Mouse (Mus musculus) heart, embryonic 11.5 days (tissue): ENCODE measurements at regions not wholly inside any gene's neighbourhood (a gene's known extent, or its start where the extent isn't known, plus 50 kb on each side); places are given as distances from the start of the nearest gene placed in this dataset.

Experiments
- ATAC-seq: fragments of 200-750 bp; cut with Nextera tagmentation; replicated peaks from 2 replicates; pipeline ENCODE4 v1.8.0; 2017; ENCODE audit warnings: moderate library complexity; ENCODE audit not compliant: insufficient number of reproducible peaks, low FRiP score, low TSS enrichment
- H3K27ac ChIP-seq: fragments of 300-500 bp; sonication (generic); 2 replicates; pipeline ENCODE4 v1.5.1; 2014; ENCODE audit warnings: mild to moderate bottlenecking, low read depth, low read length
- H3K27me3 ChIP-seq: fragments of 300-500 bp; sonication (generic); 2 replicates; pipeline ENCODE4 v1.6.1; 2014; ENCODE audit warnings: mild to moderate bottlenecking, low read length, mixed read lengths; ENCODE audit not compliant: control insufficient read depth, insufficient read depth
- H3K36me3 ChIP-seq: fragments of 300-500 bp; sonication (generic); 2 replicates; pipeline ENCODE4 v1.6.1; 2014; ENCODE audit warnings: mild to moderate bottlenecking, low read length, moderate library complexity, mixed read lengths; ENCODE audit not compliant: control insufficient read depth, insufficient read depth
- H3K4me1 ChIP-seq: fragments of 300-500 bp; sonication (generic); 2 replicates; pipeline ENCODE4 v1.6.1; 2014; ENCODE audit warnings: low read length; ENCODE audit not compliant: control insufficient read depth, insufficient read depth
- H3K4me2 ChIP-seq: fragments of 300-500 bp; sonication (generic); 2 replicates; pipeline ENCODE4 v1.6.1; 2014; ENCODE audit warnings: mild to moderate bottlenecking, moderate library complexity
- H3K4me3 ChIP-seq: fragments of 300-500 bp; sonication (generic); 2 replicates; pipeline ENCODE4 v1.5.1; 2014; ENCODE audit warnings: low read depth, low read length
- H3K9ac ChIP-seq: fragments of 300-500 bp; sonication (generic); 2 replicates; pipeline ENCODE4 v1.6.1; 2014; ENCODE audit warnings: mild to moderate bottlenecking, low read depth, low read length, moderate library complexity
- H3K9me3 ChIP-seq: fragments of 300-500 bp; sonication (generic); replicated peaks from 2 replicates; pipeline ENCODE4 v1.6.1; 2016; ENCODE audit warnings: low read length; ENCODE audit not compliant: control insufficient read depth
- WGBS: fragments of 180-500 bp; shearing (Covaris S2); extraction: QIAGEN DNeasy Blood & Tissue Kit; methylation state at CpG from one replicate; pipeline ENCODE4 v1.1.7; 2014; ENCODE audit not compliant: insufficient replicate concordance; 5-methylcytosine and 5-hydroxymethylcytosine counted together

DNA sequence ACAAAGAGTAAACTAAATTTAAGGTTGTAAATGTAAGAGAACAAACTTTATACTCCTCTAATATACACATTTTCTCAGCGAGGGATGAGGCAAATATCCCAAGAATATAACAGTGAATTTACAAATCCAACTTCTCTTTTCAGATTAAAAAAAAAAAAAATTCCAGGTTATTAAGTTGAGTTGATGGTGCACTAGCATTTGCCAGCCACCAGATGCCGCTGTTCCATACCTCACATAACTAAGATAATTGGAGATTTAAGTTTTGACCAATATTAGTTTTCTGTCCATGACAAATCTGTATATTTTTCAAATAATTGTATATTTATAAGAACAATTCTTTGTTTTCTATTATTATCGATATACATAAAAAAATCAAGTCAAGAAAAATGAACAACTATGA, 319.9 kb upstream of the Kcnh7 start:
- H3K4me1 ChIP-seq, result no peaks in the 10 kb centered on the region
- 7% methylated on average over 3 of the region's 3 CpGs for WGBS

DNA sequence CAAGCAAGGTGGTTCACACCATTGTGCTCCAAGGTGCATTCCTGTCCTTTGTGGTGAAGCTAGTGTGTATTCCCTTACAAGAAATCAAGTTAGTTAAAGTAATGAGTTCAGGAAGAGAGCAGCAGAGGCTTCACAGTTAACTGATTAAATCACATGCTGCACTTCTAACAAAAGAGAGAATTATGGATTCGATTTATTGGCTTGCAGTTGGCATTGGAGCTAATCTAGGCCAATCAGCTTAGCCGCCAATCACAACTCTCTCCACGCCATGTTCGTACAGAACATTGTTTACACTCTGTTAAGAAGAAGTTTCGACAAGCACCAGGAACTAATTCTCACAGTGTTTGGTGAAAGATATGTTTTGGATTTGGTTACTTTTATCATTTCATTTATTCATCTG, 292.3 kb upstream of the Kcnh7 start:
- no peaks in the 10 kb centered on the region for H3K36me3 ChIP-seq
- H3K27ac ChIP-seq, result no peak overlapping the region
- WGBS, result 63% methylated on average over 5 of the region's 5 CpGs
- H3K4me2 ChIP-seq, result no peak overlapping the region
- H3K9ac ChIP-seq, result no peak overlapping the region
- no peak overlapping the region for H3K4me3 ChIP-seq
- ATAC-seq, result no peak
- no peaks in the 10 kb centered on the region for H3K9me3 ChIP-seq
- H3K4me1 ChIP-seq, result no peaks in the 10 kb centered on the region
- H3K27me3 ChIP-seq, result no peaks in the 10 kb centered on the region

More for the DNA sequence above, 319.9 kb upstream of the Kcnh7 start:
- Histone ChIP-seq H3K9ac (no peak overlapping the region), H3K4me3 (no peak overlapping the region), H3K27ac (no peak overlapping the region), H3K4me2 (no peak overlapping the region), H3K27me3 (no peaks in the 10 kb centered on the region), H3K9me3 (no peaks in the 10 kb centered on the region), H3K36me3 (no peaks in the 10 kb centered on the region)
- ATAC-seq, result no peak

DNA sequence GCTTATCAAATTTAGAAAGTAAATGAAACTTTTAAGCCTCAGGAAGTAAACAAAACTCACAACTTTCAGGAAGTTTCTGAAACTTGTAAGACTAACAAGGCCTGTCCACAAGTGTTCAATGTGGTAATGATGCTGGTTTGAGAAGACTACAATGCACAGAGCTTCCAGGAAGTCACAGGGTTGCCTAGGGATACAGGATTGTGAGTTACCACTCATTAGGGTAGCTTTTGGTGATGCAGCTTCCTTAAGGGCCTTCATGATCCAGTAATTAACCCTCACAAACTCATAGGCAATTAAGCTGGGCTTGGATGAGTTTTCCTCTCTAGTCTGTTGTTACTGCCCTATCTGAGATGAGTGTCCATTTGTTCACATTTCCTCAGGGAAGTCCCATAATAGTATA, 291.2 kb upstream of the Kcnh7 start:
- Histone ChIP-seq H3K4me1 (no peaks in the 10 kb centered on the region), H3K27ac (no peak overlapping the region), H3K9me3 (no peaks in the 10 kb centered on the region), H3K27me3 (no peaks in the 10 kb centered on the region), H3K4me2 (no peak overlapping the region), H3K36me3 (no peaks in the 10 kb centered on the region), H3K9ac (no peak overlapping the region), H3K4me3 (no peak overlapping the region)
- ATAC-seq, result no peak

DNA sequence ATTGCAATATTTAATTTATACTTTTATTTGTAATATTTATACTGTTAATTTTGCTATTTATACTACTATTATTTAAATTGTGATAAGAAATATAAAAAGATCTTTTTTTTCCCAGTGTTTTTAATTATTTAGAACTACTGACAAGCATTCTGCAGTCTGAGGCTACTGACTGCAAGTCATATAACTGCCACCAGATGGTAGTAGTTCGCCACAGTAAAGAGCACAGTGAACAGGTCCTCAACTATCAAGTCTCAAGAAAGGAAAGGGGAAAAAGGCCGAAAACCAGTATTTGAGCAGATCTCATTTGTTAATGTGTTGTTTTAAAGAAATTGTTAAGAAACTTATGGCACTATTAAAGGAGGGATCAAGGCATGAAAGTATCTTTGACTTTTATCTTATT, 289.6 kb upstream of the Kcnh7 start:
- no peak overlapping the region for H3K4me3 ChIP-seq
- H3K9ac ChIP-seq, result no peak overlapping the region
- no peaks in the 10 kb centered on the region for H3K4me1 ChIP-seq
- WGBS, result 23% methylated on average over 2 of the region's 2 CpGs
- H3K4me2 ChIP-seq, result no peak overlapping the region
- H3K36me3 ChIP-seq, result no peaks in the 10 kb centered on the region
- no peaks in the 10 kb centered on the region for H3K9me3 ChIP-seq
- H3K27ac ChIP-seq, result no peak overlapping the region
- no peaks in the 10 kb centered on the region for H3K27me3 ChIP-seq
- ATAC-seq, result no peak

DNA sequence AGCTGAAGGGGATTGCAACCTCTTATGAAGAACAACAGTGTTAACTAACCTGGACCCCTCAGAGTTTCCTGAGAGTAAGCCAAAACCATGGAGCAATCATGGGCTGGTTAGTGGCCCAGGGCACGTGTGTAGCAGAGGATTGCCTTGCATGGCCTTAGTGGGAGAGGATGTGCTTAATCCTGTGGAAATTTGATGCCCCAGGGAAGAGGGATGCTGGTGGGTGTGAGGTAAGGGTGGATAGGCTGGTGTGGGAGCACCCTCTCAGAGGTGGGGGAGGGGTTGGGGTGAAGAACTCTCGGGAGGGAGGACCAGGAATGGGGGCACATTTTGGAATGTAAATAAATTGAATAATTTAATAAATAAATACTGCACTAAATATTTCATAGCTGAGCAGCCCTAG, 288.2 kb upstream of the Kcnh7 start:
- no peaks in the 10 kb centered on the region for H3K9me3 ChIP-seq
- no peak overlapping the region for H3K9ac ChIP-seq
- no peaks in the 10 kb centered on the region for H3K36me3 ChIP-seq
- no peaks in the 10 kb centered on the region for H3K4me1 ChIP-seq
- 58% methylated on average over 2 of the region's 2 CpGs for WGBS
- H3K27ac ChIP-seq, result no peak overlapping the region
- no peak overlapping the region for H3K4me2 ChIP-seq
- no peak overlapping the region for H3K4me3 ChIP-seq
- ATAC-seq, result no peak
- no peaks in the 10 kb centered on the region for H3K27me3 ChIP-seq

DNA sequence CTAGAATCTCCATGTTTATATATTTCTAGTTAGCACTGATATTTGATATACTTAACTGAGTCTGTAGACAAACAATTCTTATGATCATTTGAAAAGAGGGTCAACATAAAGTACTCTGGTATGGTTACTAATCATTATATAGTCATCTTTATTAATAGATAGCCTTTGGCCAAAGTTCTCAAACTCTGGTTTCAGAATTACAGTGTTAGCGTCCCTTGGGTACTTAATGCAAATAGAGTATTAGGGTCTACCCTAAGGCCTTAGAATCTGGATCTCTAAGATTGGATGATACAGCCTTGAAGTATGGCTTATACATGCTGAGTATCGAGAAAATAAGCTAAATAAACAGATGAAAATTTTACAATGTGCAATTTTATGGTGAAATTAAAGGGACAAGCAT, 275.0 kb upstream of the Kcnh7 start:
- WGBS, result 81% methylated on average over 2 of the region's 2 CpGs
- H3K4me2 ChIP-seq, result no peak overlapping the region
- no peak overlapping the region for H3K4me3 ChIP-seq
- no peak for ATAC-seq
- H3K36me3 ChIP-seq, result no peaks in the 10 kb centered on the region
- H3K27me3 ChIP-seq, result no peaks in the 10 kb centered on the region
- H3K27ac ChIP-seq, result no peak overlapping the region
- no peaks in the 10 kb centered on the region for H3K9me3 ChIP-seq
- peaks cover 5% of the 10 kb centered on the region; the same call in 1 of the 2 replicates for H3K4me1 ChIP-seq
- no peak overlapping the region for H3K9ac ChIP-seq

DNA sequence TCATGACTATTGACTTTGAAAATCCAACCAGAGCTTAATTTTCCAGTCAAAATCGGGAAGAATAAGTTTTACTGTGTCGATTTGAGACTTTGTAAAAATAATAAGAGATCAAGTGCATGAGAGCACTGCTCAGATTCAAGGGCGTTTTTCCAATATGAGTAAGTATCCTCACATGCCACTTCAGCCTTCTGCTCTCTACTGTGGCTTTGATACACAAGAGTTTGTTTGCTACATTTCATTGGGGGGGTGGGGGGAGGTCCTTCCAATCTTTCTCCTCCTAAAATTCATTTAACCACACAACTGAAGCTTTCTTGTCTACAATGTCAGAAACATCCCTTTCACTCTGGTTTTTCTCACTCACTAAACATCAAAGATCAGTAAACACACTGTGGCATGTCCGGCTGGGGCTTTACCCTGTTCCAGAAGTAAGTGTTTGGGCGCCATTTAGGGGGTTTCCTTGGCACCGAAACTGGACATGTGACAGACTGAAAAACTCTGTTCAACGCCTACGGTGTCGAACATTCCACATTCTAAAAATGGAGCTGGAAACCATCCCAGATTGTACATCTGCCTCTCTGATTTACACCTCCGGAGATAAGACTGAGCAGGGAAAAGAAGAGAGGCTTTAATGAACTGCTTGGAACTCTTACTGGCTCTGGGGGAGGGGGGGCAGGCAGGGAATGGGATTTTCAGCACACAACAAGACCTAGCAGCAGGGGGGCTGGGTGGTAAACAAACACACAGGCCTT, 270.4 kb upstream of the Kcnh7 start:
- H3K27me3 ChIP-seq, result no peaks in the 10 kb centered on the region
- peak overlapping the region; percentile 22; the same call in 1 of the 2 replicates for H3K27ac ChIP-seq
- no peak overlapping the region for H3K4me3 ChIP-seq
- H3K36me3 ChIP-seq, result no peaks in the 10 kb centered on the region
- peak; percentile 52; the same call in 1 of the 2 replicates for ATAC-seq
- 43% methylated on average over 10 of the region's 10 CpGs for WGBS
- no peaks in the 10 kb centered on the region for H3K9me3 ChIP-seq
- peaks cover 7% of the 10 kb centered on the region; the same call in 1 of the 2 replicates for H3K4me1 ChIP-seq
- no peak overlapping the region for H3K9ac ChIP-seq
- H3K4me2 ChIP-seq, result peak overlapping the region; percentile 35

DNA sequence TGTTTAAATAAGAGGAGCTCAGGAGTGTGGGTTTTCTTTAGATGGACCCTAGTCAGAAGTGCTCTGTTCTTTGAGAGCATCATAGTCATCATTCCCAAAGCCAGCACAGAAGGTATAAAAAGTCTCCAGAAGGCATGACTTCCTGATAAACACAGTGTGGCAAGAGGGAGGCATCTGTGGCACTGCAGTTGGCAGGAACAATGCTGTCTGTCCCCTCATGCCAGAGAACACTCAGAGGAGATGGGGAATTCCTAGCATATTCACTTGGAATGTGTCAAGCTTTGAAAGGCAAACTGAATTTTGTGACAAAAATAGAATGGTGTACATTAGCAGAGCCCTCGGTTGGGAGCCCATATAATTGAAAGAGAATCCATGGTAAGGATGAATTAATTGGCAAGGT, 268.8 kb upstream of the Kcnh7 start:
- Histone ChIP-seq H3K27ac (no peak overlapping the region), H3K4me1 (peaks cover 7% of the 10 kb centered on the region; the same call in 1 of the 2 replicates), H3K4me2 (no peak overlapping the region), H3K9ac (no peak overlapping the region), H3K27me3 (no peaks in the 10 kb centered on the region), H3K9me3 (no peaks in the 10 kb centered on the region), H3K4me3 (no peak overlapping the region), H3K36me3 (no peaks in the 10 kb centered on the region)
- 42% methylated on average over 1 of the region's 1 CpGs for WGBS
- ATAC-seq, result no peak

DNA sequence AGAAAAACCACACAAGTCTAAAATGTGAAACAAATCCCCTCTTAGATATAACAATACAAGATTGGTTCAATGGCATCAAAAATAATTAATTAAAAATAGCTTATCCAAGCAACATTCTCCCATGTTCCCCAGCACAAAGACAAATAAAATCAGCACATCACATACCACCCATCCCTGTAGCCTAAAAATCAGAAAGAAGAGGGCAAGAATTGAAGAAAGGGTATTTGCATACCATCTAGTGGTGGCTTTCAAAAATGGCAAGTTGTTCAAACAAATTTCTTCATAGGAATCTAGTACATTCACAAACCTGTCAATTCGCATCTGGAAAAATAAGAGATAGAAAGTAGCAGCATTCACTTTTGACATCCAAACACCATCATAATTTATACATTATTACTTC, 268.1 kb upstream of the Kcnh7 start:
- H3K9me3 ChIP-seq, result no peaks in the 10 kb centered on the region
- H3K27me3 ChIP-seq, result no peaks in the 10 kb centered on the region
- no peak for ATAC-seq
- WGBS, result 52% methylated on average over 1 of the region's 1 CpGs
- no peak overlapping the region for H3K4me3 ChIP-seq
- H3K4me2 ChIP-seq, result no peak overlapping the region
- H3K27ac ChIP-seq, result no peak overlapping the region
- H3K36me3 ChIP-seq, result no peaks in the 10 kb centered on the region
- no peak overlapping the region for H3K9ac ChIP-seq
- peaks cover 7% of the 10 kb centered on the region; the same call in 1 of the 2 replicates for H3K4me1 ChIP-seq
